Mouse (Mus musculus): ENCODE results near the gene Pbld1. TPM values are rescaled to one million over a fixed set of nuclear protein-coding genes. Genes with fewer than 3 reads are reported as not detected.
A peak's percentile ranks its signal among the peaks of the same experiment; 100 is the strongest.

Gene Pbld1
- polyA plus RNA-seq, 1 experiment from 2014 or later: 2.3 TPM

- WGBS: 85% methylated on average over 10 of the region's 10 CpGs
- Histone ChIP-seq H3K27me3 (replicated peaks; ENCODE audit: low read depth, poor library complexity, severe bottlenecking) (peaks cover 26% of the 10 kb centered on the region), H3K9me3 (no peaks in the 10 kb centered on the region), H3K27ac (replicated peaks) (no peak overlapping the region), H3K4me3 (no peak overlapping the region), H3K36me3 (replicated peaks) (no peaks in the 10 kb centered on the region), H3K4me1 (peaks cover 20% of the 10 kb centered on the region)
- DNase-seq (ENCODE audit: low spot score): no peak
Measured at GRCm38 (mm10) chr10:63086304-63086703, 26.3 kb downstream of the Pbld1 start.

- WGBS: 29% methylated on average over 8 of the region's 8 CpGs
- H3K27ac ChIP-seq (replicated peaks): peak overlapping the region; percentile 41
- peaks cover 26% of the 10 kb centered on the region for H3K27me3 ChIP-seq (replicated peaks; ENCODE audit: low read depth, poor library complexity, severe bottlenecking)
- peak; percentile 21 for DNase-seq (ENCODE audit: low spot score)
- H3K36me3 ChIP-seq (replicated peaks): no peaks in the 10 kb centered on the region
- peak overlapping the region; percentile 55 for H3K4me3 ChIP-seq
- H3K4me1 ChIP-seq: peaks cover 15% of the 10 kb centered on the region
- H3K9me3 ChIP-seq: no peaks in the 10 kb centered on the region
Measured at GRCm38 (mm10) chr10:63089103-63089757, 29.3 kb downstream of the Pbld1 start.

GRCm38 (mm10) chr10:63089758-63090571 is 30.0 kb downstream of the Pbld1 start:
- H3K4me3 ChIP-seq: peak overlapping the region; percentile 55
- 4% methylated on average over 26 of the region's 26 CpGs for WGBS
- H3K4me1 ChIP-seq: peaks cover 15% of the 10 kb centered on the region
- peaks cover 26% of the 10 kb centered on the region for H3K27me3 ChIP-seq (replicated peaks; ENCODE audit: low read depth, poor library complexity, severe bottlenecking)
- no peaks in the 10 kb centered on the region for H3K9me3 ChIP-seq
- peak; percentile 29 for DNase-seq (ENCODE audit: low spot score)
- H3K36me3 ChIP-seq (replicated peaks): no peaks in the 10 kb centered on the region
- H3K27ac ChIP-seq (replicated peaks): peak overlapping the region; percentile 41

GRCm38 (mm10) chr10:63091915-63092314 is 32.0 kb downstream of the Pbld1 start:
- peaks cover 26% of the 10 kb centered on the region for H3K27me3 ChIP-seq (replicated peaks; ENCODE audit: low read depth, poor library complexity, severe bottlenecking)
- H3K9me3 ChIP-seq: no peaks in the 10 kb centered on the region
- H3K27ac ChIP-seq (replicated peaks): no peak overlapping the region
- no peak overlapping the region for H3K4me3 ChIP-seq
- H3K4me1 ChIP-seq: peaks cover 15% of the 10 kb centered on the region
- 79% methylated on average over 7 of the region's 7 CpGs for WGBS
- H3K36me3 ChIP-seq (replicated peaks): no peaks in the 10 kb centered on the region
- no peak for DNase-seq (ENCODE audit: low spot score)

GRCm38 (mm10) chr10:63092616-63093550 is 32.9 kb downstream of the Pbld1 start:
- WGBS: 75% methylated on average over 10 of the region's 10 CpGs
- H3K27ac ChIP-seq (replicated peaks): no peak overlapping the region
- H3K9me3 ChIP-seq: no peaks in the 10 kb centered on the region
- H3K4me1 ChIP-seq: peaks cover 15% of the 10 kb centered on the region
- peaks cover 34% of the 10 kb centered on the region for H3K27me3 ChIP-seq (replicated peaks; ENCODE audit: low read depth, poor library complexity, severe bottlenecking)
- H3K36me3 ChIP-seq (replicated peaks): no peaks in the 10 kb centered on the region
- DNase-seq (ENCODE audit: low spot score): no peak
- H3K4me3 ChIP-seq: no peak overlapping the region

- H3K9me3 ChIP-seq: no peaks in the 10 kb centered on the region
- no peak for DNase-seq (ENCODE audit: low spot score)
- H3K4me1 ChIP-seq: peaks cover 12% of the 10 kb centered on the region
- H3K4me3 ChIP-seq: no peak overlapping the region
- 63% methylated on average over 2 of the region's 2 CpGs for WGBS
- peaks cover 47% of the 10 kb centered on the region for H3K27me3 ChIP-seq (replicated peaks; ENCODE audit: low read depth, poor library complexity, severe bottlenecking)
- no peak overlapping the region for H3K27ac ChIP-seq (replicated peaks)
- no peaks in the 10 kb centered on the region for H3K36me3 ChIP-seq (replicated peaks)
Measured at GRCm38 (mm10) chr10:63096757-63097156, 36.8 kb downstream of the Pbld1 start.

GRCm38 (mm10) chr10:63098191-63098590 is 38.2 kb downstream of the Pbld1 start:
- 70% methylated on average over 12 of the region's 12 CpGs for WGBS
- Histone ChIP-seq H3K27me3 (replicated peaks; ENCODE audit: low read depth, poor library complexity, severe bottlenecking) (peaks cover 53% of the 10 kb centered on the region), H3K36me3 (replicated peaks) (no peaks in the 10 kb centered on the region)

GRCm38 (mm10) chr10:63099521-63099920 is 39.6 kb downstream of the Pbld1 start, which contains the start of gene Atoh7:
Gene Atoh7, plus strand, starts transcription at chr10:63099651.
- H3K4me3 ChIP-seq: peak within 1 kb of the TSS; percentile 67
- peak; percentile 42 for DNase-seq (ENCODE audit: low spot score)
- H3K27ac ChIP-seq (replicated peaks): peak within 1 kb of the TSS; percentile 76
- no peaks in the 10 kb centered on the region for H3K36me3 ChIP-seq (replicated peaks)
- peaks cover 12% of the 10 kb centered on the region for H3K4me1 ChIP-seq
- H3K27me3 ChIP-seq (replicated peaks; ENCODE audit: low read depth, poor library complexity, severe bottlenecking): peaks cover 53% of the 10 kb centered on the region
- WGBS: 3% methylated on average over 16 of the region's 16 CpGs
- H3K9me3 ChIP-seq: no peaks in the 10 kb centered on the region

More at GRCm38 (mm10) chr10:63098191-63098590, 38.2 kb downstream of the Pbld1 start:
- Histone ChIP-seq H3K9me3 (no peaks in the 10 kb centered on the region), H3K27ac (replicated peaks) (no peak overlapping the region), H3K4me1 (peaks cover 12% of the 10 kb centered on the region), H3K4me3 (no peak overlapping the region)
- no peak for DNase-seq (ENCODE audit: low spot score)

GRCm38 (mm10) chr10:63099941-63100562 is 40.1 kb downstream of the Pbld1 start:
- Histone ChIP-seq H3K36me3 (replicated peaks) (no peaks in the 10 kb centered on the region), H3K4me3 (peak overlapping the region; percentile 67), H3K27ac (replicated peaks) (peak overlapping the region; percentile 76), H3K27me3 (replicated peaks; ENCODE audit: low read depth, poor library complexity, severe bottlenecking) (peaks cover 53% of the 10 kb centered on the region), H3K9me3 (no peaks in the 10 kb centered on the region), H3K4me1 (peaks cover 12% of the 10 kb centered on the region)
- WGBS: 2% methylated on average over 62 of the region's 62 CpGs
- peak; percentile 79 for DNase-seq (ENCODE audit: low spot score)

- Histone ChIP-seq H3K36me3 (replicated peaks) (no peaks in the 10 kb centered on the region), H3K9me3 (no peaks in the 10 kb centered on the region), H3K27ac (replicated peaks) (peak overlapping the region; percentile 76), H3K4me1 (peaks cover 12% of the 10 kb centered on the region), H3K4me3 (peak overlapping the region; percentile 67), H3K27me3 (replicated peaks; ENCODE audit: low read depth, poor library complexity, severe bottlenecking) (peaks cover 53% of the 10 kb centered on the region)
- 10% methylated on average over 9 of the region's 9 CpGs for WGBS
- DNase-seq (ENCODE audit: low spot score): no peak
Measured at GRCm38 (mm10) chr10:63100657-63101056, 40.7 kb downstream of the Pbld1 start.

GRCm38 (mm10) chr10:63113027-63113604 is 53.2 kb downstream of the Pbld1 start:
- H3K9me3 ChIP-seq: peaks cover 5% of the 10 kb centered on the region; the same call in 1 of the 2 replicates
- WGBS: 60% methylated on average over 5 of the region's 5 CpGs
- no peaks in the 10 kb centered on the region for H3K4me1 ChIP-seq
- no peaks in the 10 kb centered on the region for H3K36me3 ChIP-seq (replicated peaks)
- no peak for DNase-seq (ENCODE audit: low spot score)
- no peaks in the 10 kb centered on the region for H3K27me3 ChIP-seq (replicated peaks; ENCODE audit: low read depth, poor library complexity, severe bottlenecking)
- H3K27ac ChIP-seq (replicated peaks): no peak overlapping the region
- no peak overlapping the region for H3K4me3 ChIP-seq
